Mouse (Mus musculus) cerebellum, postnatal 14 days (tissue): Measurements from ENCODE around the gene Sgca.
"Not testable (repeated sequence)": the region's sequence is repeated elsewhere in the genome, so short reads cannot be mapped to it uniquely, and the experiment has no call there.

Source experiments
- DNase-seq, 2 experiments: peaks; one replicate each; pipeline ENCODE4 v3.0.0; 2021; ENCODE audit warnings: mixed read lengths in 2 of 2

Sgca gene

DNA sequence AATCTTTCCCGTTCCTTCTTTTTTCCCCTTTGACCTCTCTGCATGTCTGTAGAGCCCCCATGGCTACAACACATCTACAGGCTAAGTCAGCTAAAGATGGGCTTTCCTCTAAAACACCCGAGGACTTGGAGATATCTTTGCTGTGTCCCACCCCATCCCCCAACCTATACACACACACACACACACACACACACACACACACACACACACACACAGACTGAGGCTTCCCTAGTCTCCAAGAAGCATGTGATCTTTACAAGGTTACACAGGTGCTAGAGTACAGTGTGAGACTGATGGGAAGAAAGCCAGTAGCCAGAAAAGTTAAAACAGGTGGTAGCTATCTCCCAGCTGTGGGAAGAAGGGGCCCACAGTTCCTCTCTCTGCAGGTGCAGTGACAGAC, 10.3 kb upstream of the Sgca start:
- DNase-seq = no peak

DNA sequence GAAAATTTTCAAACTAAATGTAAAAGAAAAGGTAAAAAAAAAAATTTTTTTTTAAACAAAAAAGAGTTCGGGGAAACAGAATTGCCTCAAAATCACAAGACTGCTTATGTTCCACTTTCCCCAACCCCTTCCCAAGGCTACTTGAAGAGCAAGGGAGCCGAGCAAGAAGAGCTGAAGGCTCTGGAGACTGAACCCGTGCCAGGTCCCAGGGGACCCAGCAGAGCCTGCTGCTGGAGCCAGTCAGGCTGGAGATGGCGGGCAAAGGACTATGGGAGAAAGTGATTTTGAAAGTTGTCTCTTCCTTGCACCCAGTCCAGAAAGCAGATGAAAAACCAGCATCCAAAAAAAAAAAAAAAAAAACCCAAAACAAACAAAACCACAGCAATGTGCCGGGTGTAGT, 9.7 kb upstream of the Sgca start:
- peak in 1 of 2 experiments; percentile 33 for DNase-seq

DNA sequence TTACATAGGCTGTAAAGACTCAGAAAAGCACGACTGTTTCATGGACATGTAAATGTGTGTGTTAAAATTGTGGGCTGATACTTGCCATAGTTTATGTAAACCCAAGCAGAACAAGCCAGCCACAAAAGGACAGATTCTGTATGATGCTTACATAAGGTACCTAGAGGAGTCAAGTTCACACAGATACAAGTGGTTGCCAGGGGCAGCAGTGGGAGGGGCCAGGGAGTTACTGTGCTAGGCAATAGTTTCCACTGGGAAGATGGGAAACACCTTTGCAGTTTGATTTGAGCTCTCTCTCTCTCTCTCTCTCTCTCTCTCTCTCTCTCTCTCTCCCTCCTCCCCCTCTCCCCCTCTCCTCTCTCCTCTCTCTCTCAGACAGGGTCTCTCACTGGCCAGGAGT, 9.0 kb upstream of the Sgca start:
- no peak for DNase-seq

DNA sequence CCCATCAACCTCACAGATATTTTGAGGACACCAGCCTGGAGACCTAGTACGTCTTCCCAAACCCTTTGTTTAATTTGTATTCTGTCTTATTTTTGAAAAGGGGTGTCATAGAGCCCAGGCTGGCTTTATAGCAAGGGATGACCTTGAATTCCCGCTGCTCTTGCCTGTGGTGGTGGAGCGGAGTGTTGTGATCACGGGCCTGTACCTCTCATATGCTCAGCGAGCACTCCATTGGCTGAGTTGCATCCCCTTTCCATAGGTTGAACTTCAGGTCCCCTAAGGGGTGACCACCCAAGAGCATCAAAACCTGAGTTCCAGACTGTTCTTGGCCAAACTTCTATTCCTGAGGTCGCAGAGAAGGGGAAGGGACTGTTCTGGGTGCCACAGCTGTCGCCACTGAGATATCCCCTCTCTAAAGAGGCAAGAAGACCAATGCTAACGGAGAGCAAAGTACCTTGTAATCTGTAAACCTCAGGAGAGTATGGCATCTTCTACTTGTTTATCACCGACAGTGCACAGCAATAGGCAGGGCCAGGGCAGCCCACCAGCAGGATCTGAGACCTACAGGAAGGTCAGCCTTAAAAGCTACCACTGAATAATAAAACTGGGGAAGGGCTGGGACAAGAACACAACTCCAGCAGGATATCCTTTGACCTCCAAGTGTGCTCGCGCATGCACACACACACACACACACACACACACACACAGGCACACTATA, 3.5 kb upstream of the Sgca start:
- DNase-seq = peak in 1 of 2 experiments; percentile 31

DNA sequence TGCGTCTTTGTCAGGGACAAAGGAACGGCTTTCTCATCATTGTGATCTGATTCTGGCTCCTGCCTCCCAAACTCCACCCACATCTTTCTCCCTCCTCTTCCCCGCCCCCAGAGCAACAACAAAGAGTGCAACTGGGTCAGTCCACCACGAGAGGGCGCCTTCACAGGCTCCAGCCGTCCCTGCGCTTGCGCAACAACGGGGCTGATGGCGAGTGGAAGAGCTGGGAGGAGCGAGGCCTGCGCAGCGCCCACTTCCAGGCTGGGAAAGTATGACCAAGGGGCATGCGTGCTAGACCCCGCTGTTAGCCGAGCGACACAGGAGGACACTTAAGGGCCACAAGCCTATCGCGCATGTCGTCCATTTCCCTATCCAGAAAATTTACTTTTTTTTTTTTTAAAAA, 2.8 kb upstream of the Sgca start:
- peak; percentile 98 to 99 for DNase-seq

DNA sequence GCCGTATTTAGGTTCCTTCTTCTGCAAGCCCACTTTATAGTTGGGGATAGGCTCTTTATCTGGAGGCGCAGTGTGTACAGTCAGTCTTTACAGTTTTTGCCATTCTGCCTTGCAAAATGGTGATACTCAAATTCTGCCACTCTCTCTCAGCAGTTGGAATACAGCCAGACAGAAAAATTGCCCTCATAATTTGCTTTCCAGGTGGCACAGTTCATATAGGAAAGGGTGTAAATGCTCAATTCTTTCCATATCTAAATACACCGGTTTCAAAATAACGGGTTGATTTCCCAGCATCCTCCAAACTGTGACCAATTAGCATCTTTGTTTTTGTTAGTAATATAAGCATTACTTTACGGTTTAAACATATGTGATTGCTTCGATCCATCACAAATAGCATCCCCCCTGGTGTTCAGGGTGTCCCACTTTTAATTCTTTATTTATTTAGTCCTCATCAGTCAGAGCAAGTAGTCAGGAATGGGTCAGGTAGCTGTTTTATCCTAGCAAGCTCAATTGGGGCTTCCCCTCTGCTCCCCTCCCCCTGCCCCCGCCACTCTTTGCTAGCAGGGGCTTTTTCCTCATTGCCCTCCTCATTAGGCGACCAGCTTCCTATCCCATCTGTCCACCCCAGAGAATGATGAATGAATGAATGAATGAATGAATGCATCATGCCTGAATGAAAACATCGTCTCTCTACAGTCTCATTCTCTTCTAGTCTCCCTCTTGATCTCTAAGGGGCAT, 2.2 kb upstream of the Sgca start:
- peak; percentile 53 to 67 for DNase-seq

DNA sequence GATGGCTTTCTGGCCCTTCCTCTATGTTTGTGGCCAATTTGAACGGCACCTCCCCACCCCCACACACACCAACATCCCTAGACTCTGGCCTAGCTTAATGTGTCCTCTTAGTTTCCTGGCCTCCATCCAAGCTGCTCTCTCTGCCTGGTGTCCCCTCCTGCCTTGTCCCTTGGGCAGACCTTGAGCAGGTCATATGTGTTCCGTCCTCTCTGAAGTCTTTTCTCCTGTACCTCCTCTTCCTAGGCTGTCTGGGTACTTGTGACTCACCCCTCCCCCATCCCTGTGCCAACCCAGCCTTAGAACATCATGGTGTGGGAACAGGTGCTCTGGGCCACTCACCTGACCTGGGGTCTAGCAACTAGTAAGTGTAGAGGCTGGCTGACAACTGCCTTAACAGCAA, 1.2 kb downstream of the Sgca start:
- peak in 1 of 2 experiments; percentile 35 for DNase-seq

DNA sequence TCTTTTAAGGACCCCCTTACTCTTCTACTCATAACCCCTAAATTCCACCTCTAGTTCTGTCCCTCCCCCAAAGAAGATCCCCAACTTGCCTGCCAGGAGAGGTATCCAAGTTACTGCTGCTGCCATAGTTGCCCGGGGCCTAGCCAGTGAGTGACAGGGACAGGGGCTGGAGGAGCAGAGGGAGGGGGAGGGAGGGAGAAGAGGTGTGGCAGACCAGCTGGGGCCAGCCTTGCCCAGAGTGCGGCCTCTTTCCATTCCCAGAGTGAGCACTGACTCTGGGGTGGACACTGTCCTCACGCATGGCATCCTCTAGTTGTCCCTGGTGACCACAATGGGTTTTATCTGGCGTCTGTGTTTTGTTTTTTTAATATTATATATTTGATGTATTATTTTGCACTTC, 2.8 kb downstream of the Sgca start:
- DNase-seq = peak in 1 of 2 experiments; percentile 36

DNA sequence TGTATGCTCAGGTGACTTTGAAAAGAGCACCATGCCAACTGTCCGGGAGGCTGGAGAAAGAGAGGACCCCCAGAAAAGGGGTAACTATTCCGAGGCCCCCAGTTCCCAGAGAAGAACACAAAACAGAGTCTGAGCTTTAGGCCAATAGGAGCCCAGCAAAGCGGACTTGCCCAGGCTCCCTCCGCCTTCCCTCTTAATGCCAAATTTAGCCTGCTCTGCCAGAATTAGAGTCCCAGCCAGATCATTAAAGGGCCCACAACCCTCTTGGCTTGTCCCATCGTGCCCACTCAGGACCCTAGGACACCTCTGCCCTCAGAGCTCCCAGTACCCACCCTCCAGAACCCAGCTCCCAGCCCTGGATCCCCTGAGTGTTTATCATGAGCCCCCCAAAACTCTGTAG, 3.2 kb downstream of the Sgca start:
- DNase-seq = peak in 1 of 2 experiments; percentile 19

DNA sequence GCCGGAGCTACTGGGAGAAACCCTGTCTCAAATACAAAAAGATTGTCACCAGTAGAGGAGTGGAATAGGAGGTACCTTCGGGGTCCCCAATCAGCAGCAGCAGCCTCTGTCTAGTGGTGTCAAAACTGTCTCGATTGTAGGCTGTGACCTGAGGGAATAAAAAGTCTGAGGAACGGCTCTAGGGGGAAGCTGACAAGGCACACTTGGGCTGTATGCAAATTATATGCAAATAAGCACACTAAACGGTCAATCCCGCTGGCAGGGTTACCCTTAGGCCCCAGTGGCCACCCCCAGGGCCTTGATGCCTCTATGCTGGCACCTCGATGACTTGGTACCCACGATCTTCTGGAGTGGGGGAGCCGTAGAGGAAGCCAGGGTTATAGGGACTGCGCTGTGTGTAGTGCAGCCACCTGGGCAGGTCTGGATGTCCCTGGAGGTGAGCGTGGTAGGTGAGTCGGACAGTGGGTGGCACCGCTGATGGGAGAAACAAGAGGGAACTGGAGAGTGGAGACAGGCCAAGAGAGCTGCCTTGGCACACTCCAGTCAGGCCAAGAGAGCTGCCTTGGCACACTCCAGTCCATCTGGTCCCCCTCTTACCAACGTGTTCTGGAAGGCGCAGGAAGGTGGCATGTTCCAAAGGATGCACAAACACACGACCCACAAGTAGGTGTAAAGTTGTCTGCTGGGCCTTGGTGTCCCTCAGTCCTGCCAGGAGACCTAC, 4.1 kb downstream of the Sgca start:
- peak; percentile 60 to 67 for DNase-seq

DNA sequence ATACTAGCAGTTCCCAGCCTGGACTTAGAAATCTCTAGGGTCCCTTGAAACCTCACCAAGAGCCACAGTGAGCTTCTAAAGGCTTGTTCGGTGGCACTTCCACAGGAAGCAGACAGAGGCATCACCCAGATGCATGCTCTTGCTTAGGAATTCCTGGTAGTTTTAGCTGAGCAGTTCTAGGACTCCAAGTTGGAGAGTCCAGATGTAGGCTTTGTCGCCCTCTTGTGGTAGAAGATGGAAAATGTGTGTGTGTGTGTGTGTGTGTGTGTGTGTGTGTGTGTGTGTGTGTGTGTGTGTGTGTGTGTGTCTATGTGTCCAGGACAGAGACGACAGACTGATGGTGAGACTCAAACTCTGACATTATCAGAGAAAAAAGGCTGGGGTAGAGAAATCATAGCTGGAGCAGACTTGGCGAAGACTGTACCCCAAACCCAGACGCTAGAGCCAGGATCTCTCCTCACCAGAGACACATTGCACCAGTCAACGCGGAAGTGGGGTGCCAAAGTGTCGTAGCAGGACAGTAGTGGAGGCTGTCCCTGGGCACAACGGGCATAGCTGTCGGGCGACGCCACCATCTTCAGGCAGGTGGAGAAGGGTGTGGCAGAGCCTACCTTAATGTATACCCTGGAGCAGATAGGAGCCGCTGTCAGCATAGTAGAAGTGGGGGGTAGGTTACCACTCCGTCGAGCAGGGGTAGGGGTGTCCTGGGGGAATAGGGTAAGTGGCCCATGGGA, 5.8 kb downstream of the Sgca start:
- DNase-seq = peak; percentile 89 to 91

DNA sequence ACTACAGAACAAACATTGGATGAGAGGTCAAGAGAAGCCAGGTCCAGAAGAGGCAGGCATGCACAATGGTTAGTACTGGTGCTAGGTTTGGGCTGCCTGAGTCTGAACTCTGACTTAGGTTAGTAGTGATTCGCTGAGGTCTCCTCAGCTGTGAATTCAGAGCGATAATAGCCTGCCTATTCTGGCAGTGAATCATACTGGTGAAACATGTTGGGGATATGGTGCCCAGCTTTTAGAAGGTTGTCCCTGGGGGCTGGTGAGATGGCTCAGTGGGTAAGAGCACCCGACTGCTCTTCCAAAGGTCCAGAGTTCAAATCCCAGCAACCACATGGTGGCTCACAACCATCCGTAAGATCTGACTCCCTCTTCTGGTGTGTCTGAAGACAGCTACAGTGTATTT, 6.4 kb downstream of the Sgca start:
- not testable (repeated sequence) for DNase-seq

DNA sequence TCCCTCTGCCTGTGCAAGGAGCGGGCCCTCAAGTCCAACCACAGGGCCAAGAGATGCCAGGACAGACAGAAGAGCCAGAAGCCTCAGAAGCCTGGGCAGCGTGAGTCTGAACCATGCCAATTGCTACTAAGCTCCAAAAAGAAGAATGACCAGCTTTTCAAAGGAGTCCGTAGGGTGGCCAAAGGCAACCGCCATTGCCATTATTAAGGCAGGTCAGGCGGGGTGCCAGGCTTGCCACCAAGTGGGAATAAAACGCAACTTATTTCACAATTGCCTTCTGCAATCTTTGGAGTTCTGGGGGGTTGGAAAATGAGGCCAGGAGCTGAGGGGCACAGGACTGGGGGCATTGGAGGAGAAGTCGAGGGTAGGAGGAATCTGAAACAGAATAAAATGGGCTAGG, 7.9 kb downstream of the Sgca start:
- peak in 1 of 2 experiments; percentile 31 for DNase-seq

DNA sequence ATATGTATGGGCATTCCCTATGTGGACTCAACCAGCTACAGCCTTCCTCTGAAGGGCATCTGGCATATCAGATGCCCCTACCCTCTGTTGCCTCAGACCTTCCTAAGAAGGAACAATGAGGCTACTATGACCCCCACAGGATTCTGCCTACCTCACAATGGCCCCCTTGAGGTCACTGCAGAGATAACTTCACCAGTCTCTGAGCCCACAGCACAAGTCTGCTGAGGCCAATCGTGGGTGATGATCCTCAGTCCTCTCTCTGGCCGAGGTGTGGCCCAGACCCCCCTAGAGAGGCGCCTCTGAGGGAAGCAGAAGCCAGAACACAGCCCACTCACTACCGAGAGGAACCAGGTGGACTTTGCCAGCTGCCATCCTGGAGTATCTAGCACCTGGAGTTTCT, 8.7 kb downstream of the Sgca start, which contains the start of gene Hils1:
Gene Hils1, plus strand, starts transcription at position 175 of the 400 bp plus-strand sequence.
- DNase-seq = no peak

DNA sequence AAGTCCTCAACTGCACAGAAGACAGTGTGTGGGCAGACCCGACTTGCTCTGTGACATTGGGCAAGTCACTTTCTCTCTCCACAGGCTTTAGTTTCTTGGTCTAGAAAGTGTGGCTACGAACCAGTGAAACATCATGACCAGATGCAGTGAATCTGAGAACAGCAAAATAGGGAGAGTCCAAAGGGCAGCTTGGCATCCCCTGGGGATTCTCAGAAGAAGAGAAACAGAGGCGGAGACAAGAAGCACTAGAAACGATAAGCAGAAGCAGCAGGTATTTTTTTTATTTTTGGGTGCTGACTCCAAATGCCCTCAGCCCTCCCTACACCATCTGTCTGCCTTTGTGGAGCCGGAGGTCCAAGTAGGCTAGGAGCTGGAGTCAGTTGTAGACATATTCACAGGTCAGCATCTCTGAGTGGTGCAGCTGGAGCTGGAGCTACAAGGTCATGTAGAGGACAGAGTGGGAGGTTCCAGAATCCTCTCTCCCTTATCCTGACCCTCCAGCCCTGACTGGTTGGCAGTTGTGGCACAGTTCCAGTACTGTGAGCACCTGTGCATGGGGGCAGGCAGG, 13.5 kb downstream of the Sgca start:
- no peak for DNase-seq

DNA sequence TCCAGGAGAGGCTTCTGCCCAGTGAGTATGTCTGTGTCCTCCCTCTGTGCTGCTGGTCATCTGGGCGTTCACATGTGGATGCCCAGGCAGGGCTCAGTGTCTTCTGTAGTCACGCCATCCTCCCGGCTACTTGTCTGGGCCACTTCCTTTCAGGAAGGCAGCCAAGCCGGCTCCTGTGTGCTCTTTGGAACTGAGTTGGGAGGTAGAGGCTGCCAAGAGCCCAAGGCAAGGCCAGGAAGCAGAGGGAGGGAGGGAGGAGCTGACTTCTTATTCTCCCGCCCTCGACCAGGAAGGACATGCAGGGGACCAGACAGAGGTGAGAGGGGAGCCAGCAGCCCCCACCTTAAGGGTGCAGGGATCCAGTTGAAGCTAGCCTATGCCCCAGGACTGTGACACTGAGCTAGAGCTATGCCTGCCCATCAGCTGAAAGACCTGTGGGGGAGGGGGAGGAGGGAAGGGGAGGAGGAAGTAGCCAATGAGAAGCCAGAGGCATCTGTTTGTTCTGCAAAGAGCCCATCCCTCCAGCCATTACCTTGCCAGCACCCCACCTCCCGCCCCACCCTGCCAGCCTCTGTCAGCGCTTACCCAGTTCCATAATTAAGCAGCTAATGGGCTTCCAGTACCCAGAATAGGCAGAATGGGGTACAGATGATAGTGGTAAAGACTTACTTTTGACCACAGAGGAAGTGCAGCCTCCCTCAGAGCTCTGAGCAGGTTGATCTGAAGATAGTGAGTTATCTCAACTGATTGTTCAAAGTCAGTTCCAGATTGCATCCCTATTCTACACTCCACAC, 17.9 kb downstream of the Sgca start:
- DNase-seq = peak; percentile 87 to 90

DNA sequence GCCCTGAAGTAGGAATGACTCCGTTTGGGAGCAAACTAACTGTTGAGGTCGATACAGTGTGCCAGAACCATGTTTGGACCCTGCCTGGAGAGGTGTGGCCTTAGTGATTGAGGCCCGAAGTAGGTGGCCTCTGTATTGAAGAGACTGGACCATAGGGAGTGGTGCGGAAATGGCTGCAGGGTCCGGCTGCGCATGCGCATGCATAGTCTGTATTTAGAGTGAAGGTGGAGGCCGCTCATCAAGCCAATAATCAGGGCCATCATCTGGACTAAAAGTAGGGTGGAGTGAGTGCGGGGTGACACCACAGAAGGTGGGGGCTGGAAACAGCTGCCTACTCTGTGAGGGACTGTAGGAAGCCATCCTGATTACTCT, 18.4 kb downstream of the Sgca start:
- peak in 1 of 2 experiments; percentile 54 for DNase-seq

DNA sequence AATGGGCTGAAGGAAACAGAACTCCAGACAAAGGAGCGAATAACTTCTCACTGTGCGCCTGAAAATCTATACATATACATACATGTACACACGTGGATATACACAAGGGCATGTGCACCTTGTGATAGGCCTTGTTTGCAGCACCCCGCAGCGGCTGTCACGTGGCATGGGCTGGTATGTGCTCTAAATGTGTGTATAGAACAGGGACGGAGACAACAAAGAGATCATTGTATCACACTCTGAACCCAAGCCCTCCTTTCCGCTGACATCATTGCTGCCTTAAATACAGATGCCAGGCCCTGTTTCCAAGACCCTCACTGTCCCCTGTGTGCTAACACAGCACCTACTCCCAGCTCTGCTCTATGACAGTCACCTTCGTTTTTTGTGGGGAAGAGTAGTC, 21.0 kb downstream of the Sgca start:
- DNase-seq = no peak

DNA sequence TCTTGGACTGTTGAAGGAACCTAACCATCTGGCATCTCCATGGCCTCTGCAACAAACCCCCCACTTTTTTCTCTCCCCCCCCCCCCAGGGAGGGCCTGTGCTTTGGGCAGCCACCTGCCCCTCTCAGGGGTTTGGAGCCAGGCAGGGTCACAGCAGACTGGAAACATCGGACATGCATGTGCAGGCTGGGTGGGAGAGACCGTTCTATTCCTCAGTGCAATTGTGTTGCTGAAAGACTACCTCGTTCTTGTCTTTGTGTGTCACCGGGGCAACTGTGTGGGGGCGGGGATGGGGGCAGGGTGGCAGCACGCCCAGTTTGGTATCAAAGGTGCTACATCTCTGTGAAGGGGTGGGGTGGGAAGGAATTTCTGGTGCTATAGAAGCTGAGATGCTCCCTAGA, 24.0 kb downstream of the Sgca start:
- DNase-seq = no peak

DNA sequence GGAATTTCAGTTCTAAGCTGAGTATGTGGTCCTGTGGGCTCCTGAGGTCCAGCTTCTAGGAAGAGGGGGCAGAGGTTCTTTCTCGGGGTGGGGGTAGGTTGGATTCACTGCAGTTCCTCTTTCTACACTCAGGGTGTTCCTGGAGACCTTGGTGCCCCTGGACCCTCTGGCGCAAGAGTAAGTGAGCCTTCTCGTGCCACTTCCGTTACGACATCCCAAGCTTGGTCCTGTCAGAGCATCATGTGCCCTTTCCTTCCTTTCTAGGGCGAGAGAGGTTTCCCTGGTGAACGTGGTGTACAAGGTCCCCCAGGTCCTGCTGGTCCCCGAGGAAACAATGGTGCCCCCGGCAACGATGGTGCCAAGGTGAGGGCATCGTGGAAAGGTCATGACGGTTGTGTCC, 30.9 kb downstream of the Sgca start:
- no peak for DNase-seq

DNA sequence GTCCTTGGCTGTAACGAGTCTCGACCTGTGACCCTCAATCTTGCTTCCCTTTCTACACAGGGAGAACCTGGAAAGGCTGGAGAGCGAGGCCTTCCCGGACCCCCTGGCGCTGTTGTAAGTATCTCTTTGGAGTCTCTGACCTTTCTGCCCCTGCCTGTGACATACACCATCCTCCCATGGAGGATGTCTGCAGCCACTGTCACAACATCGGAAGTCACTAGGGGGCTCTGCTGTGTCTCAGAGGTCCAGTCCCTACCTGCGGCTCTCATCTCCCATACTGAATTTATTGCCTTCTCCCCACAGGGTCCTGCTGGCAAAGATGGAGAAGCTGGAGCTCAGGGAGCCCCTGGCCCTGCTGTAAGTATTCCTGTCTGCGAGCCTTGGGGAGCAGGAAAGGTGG, 31.8 kb downstream of the Sgca start:
- no peak for DNase-seq

DNA sequence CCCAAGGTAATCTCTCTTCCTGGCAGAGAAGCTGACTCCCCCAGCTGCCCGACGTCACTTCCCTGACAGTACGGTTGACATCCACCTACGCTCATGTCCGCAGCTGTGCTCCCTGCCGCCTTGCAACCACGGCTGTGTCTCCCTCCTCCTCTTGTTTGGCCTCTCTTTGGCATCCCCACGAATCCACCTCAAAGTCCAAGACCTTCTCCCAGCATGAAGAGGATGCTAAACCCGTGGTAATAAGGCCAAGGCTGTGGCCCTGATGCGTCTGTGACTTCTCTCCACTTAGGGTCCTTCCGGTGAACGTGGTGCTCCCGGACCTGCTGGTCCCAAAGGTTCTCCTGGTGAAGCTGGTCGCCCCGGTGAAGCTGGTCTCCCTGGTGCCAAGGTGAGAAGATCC, 33.1 kb downstream of the Sgca start:
- no peak for DNase-seq
